Mouse (Mus musculus) neural tube, embryonic 14.5 days (tissue): ENCODE measurements around the gene Bpnt1. TPM values are rescaled to one million over a fixed set of nuclear protein-coding genes. Genes with fewer than 3 reads are reported as not detected.

ENCODE experiments used
- ATAC-seq: fragments of 200-750 bp; cut with Nextera tagmentation; 2 replicates; pipeline ENCODE4 v1.8.0; 2017; ENCODE audit warnings: low read depth, mild to moderate bottlenecking, moderate TSS enrichment, moderate library complexity
- H3K27ac ChIP-seq: fragments of 300-500 bp; sonication (generic); 2 replicates; pipeline ENCODE4 v1.5.1; 2014; ENCODE audit warnings: low read depth, mild to moderate bottlenecking, control low read depth, low read length, moderate library complexity, mixed read lengths
- H3K27me3 ChIP-seq: fragments of 300-500 bp; sonication (generic); 2 replicates; pipeline ENCODE4 v1.6.1; 2014; ENCODE audit warnings: low read length; ENCODE audit not compliant: control insufficient read depth, insufficient read depth
- H3K36me3 ChIP-seq: fragments of 300-500 bp; sonication (generic); 2 replicates; pipeline ENCODE4 v1.6.1; 2014; ENCODE audit warnings: low read length, mixed read lengths; ENCODE audit not compliant: control insufficient read depth, insufficient read depth
- H3K4me1 ChIP-seq: fragments of 300-500 bp; sonication (generic); 2 replicates; pipeline ENCODE4 v1.6.1; 2014; ENCODE audit warnings: low read length; ENCODE audit not compliant: control insufficient read depth, insufficient read depth
- H3K4me2 ChIP-seq: fragments of 300-500 bp; sonication (generic); 2 replicates; pipeline ENCODE4 v1.6.1; 2014; ENCODE audit warnings: mild to moderate bottlenecking, low read depth, low read length, control low read depth
- H3K4me3 ChIP-seq: fragments of 300-500 bp; sonication (generic); 2 replicates; pipeline ENCODE4 v1.5.1; 2014; ENCODE audit warnings: low read depth, low read length, control low read depth, mixed read lengths
- H3K9ac ChIP-seq: fragments of 300-500 bp; sonication (generic); replicated peaks from 2 replicates; pipeline ENCODE4 v1.6.1; 2014; ENCODE audit warnings: low read depth, mild to moderate bottlenecking, control low read depth, low read length, mixed read lengths
- H3K9me3 ChIP-seq: fragments of 300-500 bp; sonication (generic); 2 replicates; pipeline ENCODE4 v1.6.1; 2016; ENCODE audit warnings: low read length; ENCODE audit not compliant: control insufficient read depth
- WGBS: fragments of 180-500 bp; shearing (Covaris S2); extraction: QIAGEN DNeasy Blood & Tissue Kit; methylation state at CpG from one replicate; pipeline ENCODE4 v1.1.7; 2014; 5-methylcytosine and 5-hydroxymethylcytosine counted together
- polyA plus RNA-seq: library from polyadenylated mRNA; unstranded; fragments of >200 nt; fragmentation: Nextera tagmentation; extraction: Ambion mirVana; gene quantifications from 2 replicates; pipeline ENCODE4 v1.2.1, GENCODE M21; 2014

The Bpnt1 gene
- polyA plus RNA-seq, result 56.6 and 61.9 TPM in 2 replicates

- peak; percentile 85 for ATAC-seq
- under 1% methylated on average over 32 of the region's 32 CpGs for WGBS
- Histone ChIP-seq H3K9ac (peak within 1 kb of the TSS; percentile 76), H3K27me3 (no peaks in the 10 kb centered on the region), H3K36me3 (0 out of 2 replicates have a peak, but pooled peaks cover 2% of the 10 kb centered on the region), H3K4me3 (peak within 1 kb of the TSS; percentile 75), H3K27ac (peak within 1 kb of the TSS; percentile 88), H3K4me1 (peaks cover 15% of the 10 kb centered on the region), H3K4me2 (peak within 1 kb of the TSS; percentile 81), H3K9me3 (no peaks in the 10 kb centered on the region)
Observed at GRCm38 (mm10) chr1:185331983-185332430, at the start of gene Bpnt1. Bpnt1 (plus strand) TSS chr1:185332149.

GRCm38 (mm10) chr1:185282846-185283245 is 49.1 kb upstream of the Bpnt1 start:
- no peak overlapping the region for H3K4me2 ChIP-seq
- no peaks in the 10 kb centered on the region for H3K4me1 ChIP-seq
- no peaks in the 10 kb centered on the region for H3K9me3 ChIP-seq
- H3K27me3 ChIP-seq, result no peaks in the 10 kb centered on the region
- H3K36me3 ChIP-seq, result peaks cover 77% of the 10 kb centered on the region
- 91% methylated on average over 11 of the region's 11 CpGs for whole genome bisulfite sequencing
- no peak overlapping the region for H3K9ac ChIP-seq
- H3K4me3 ChIP-seq, result no peak overlapping the region
- H3K27ac ChIP-seq, result no peak overlapping the region
- no peak for ATAC-seq

- no peaks in the 10 kb centered on the region for H3K27me3 ChIP-seq
- H3K4me1 ChIP-seq, result no peaks in the 10 kb centered on the region
- H3K4me2 ChIP-seq, result no peak overlapping the region
- no peak overlapping the region for H3K4me3 ChIP-seq
- no peaks in the 10 kb centered on the region for H3K9me3 ChIP-seq
- 88% methylated on average over 15 of the region's 15 CpGs for WGBS
- ATAC-seq, result no peak
- no peak overlapping the region for H3K9ac ChIP-seq
- H3K27ac ChIP-seq, result no peak overlapping the region
- H3K36me3 ChIP-seq, result peaks cover 74% of the 10 kb centered on the region
Observed at GRCm38 (mm10) chr1:185283247-185283646, 48.7 kb upstream of the Bpnt1 start.

GRCm38 (mm10) chr1:185284740-185285139 is 47.2 kb upstream of the Bpnt1 start:
- Histone ChIP-seq H3K4me3 (no peak overlapping the region), H3K4me2 (no peak overlapping the region), H3K27ac (0 out of 2 replicates have a peak overlapping the region, but pooled peaks have one; percentile 22), H3K36me3 (peaks cover 62% of the 10 kb centered on the region), H3K4me1 (no peaks in the 10 kb centered on the region), H3K9ac (no peak overlapping the region), H3K27me3 (no peaks in the 10 kb centered on the region), H3K9me3 (no peaks in the 10 kb centered on the region)
- WGBS, result 71% methylated on average over 4 of the region's 4 CpGs
- peak; percentile 74; the same call in 1 of the 2 replicates for ATAC-seq

GRCm38 (mm10) chr1:185285171-185285570 is 46.8 kb upstream of the Bpnt1 start:
- Histone ChIP-seq H3K9ac (no peak overlapping the region), H3K27ac (no peak overlapping the region), H3K9me3 (no peaks in the 10 kb centered on the region), H3K4me2 (no peak overlapping the region), H3K4me1 (no peaks in the 10 kb centered on the region), H3K36me3 (peaks cover 59% of the 10 kb centered on the region), H3K4me3 (no peak overlapping the region), H3K27me3 (no peaks in the 10 kb centered on the region)
- peak; percentile 46; the same call in 1 of the 2 replicates for ATAC-seq
- WGBS, result 85% methylated on average over 4 of the region's 4 CpGs

- no peak overlapping the region for H3K9ac ChIP-seq
- H3K4me2 ChIP-seq, result no peak overlapping the region
- peaks cover 45% of the 10 kb centered on the region for H3K36me3 ChIP-seq
- H3K4me1 ChIP-seq, result no peaks in the 10 kb centered on the region
- no peak overlapping the region for H3K27ac ChIP-seq
- WGBS, result 95% methylated on average over 20 of the region's 20 CpGs
- no peak for ATAC-seq
- H3K27me3 ChIP-seq, result no peaks in the 10 kb centered on the region
- H3K4me3 ChIP-seq, result no peak overlapping the region
- no peaks in the 10 kb centered on the region for H3K9me3 ChIP-seq
Observed at GRCm38 (mm10) chr1:185287066-185287465, 44.9 kb upstream of the Bpnt1 start.

GRCm38 (mm10) chr1:185289231-185289630 is 42.7 kb upstream of the Bpnt1 start:
- Histone ChIP-seq H3K9me3 (no peaks in the 10 kb centered on the region), H3K27ac (no peak overlapping the region), H3K27me3 (no peaks in the 10 kb centered on the region), H3K4me2 (no peak overlapping the region), H3K4me1 (no peaks in the 10 kb centered on the region), H3K9ac (no peak overlapping the region), H3K36me3 (peaks cover 46% of the 10 kb centered on the region), H3K4me3 (no peak overlapping the region)
- no peak for ATAC-seq
- WGBS, result 93% methylated on average over 5 of the region's 5 CpGs

- no peak for ATAC-seq
- peaks cover 49% of the 10 kb centered on the region for H3K36me3 ChIP-seq
- H3K4me1 ChIP-seq, result no peaks in the 10 kb centered on the region
- no peaks in the 10 kb centered on the region for H3K27me3 ChIP-seq
- no peak overlapping the region for H3K9ac ChIP-seq
- H3K4me2 ChIP-seq, result no peak overlapping the region
- no peak overlapping the region for H3K27ac ChIP-seq
- WGBS, result 71% methylated on average over 4 of the region's 4 CpGs
- H3K9me3 ChIP-seq, result no peaks in the 10 kb centered on the region
- H3K4me3 ChIP-seq, result no peak overlapping the region
Observed at GRCm38 (mm10) chr1:185291336-185291735, 40.6 kb upstream of the Bpnt1 start.

- H3K27ac ChIP-seq, result no peak overlapping the region
- H3K27me3 ChIP-seq, result no peaks in the 10 kb centered on the region
- H3K4me1 ChIP-seq, result no peaks in the 10 kb centered on the region
- no peak overlapping the region for H3K4me3 ChIP-seq
- no peak overlapping the region for H3K4me2 ChIP-seq
- no peak for ATAC-seq
- no peak overlapping the region for H3K9ac ChIP-seq
- WGBS, result 94% methylated on average over 10 of the region's 10 CpGs
- H3K36me3 ChIP-seq, result peaks cover 46% of the 10 kb centered on the region
- H3K9me3 ChIP-seq, result no peaks in the 10 kb centered on the region
Observed at GRCm38 (mm10) chr1:185292646-185293360, 39.1 kb upstream of the Bpnt1 start.
